Comparison of ENCODE assay signal across 8 mouse cellular contexts in the genomic region with DNA sequence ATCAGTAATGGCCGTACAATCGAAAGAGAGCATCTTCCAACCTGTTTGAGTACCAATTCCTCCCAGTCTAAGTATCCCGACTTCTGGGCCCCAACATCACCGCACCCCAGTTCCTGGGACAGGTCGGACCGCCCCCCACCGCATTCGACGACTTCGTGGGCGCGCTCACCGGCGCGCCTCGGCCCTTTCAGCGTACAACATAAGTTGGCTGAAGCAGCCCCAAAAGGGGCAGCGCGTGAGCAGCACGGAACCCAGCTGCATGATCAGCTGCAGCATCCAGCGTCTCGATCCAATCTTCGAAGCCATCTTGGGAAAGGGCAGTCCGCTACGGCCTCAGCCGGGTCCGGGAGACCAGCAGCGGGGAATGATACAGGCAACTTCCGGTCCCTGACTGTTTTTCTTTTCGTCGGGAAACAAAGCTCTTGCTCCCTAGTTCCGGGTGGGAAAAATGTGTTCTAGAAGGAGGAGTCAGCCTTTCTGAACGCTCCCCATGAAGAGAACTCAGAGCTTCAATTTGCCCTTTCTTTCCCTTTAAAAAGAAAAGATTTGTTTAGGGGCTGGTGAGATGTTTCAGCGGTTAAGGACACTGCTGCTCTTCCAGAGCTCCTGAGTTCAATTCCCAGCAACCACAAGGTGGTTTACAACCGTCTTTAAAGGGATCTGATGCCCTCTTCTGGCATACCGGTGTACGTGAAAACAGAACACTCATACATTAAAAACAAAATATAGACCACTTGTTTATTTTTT. TPM values are rescaled to one million over a fixed set of nuclear protein-coding genes. Genes with fewer than 3 reads are reported as not detected.
DNase-seq lines count a peak whose midpoint lies in the region; ATAC-seq and TF ChIP-seq lines count a peak whose summit lies in the region.

A gene (minus strand): TSS at position 366 of the 747 bp plus-strand sequence.

- in situ Hi-C loops in CH12.LX (cut with MboI; ENCODE audit: low pct_ligation_motif_present, low pct_unique_long_range_greater_than_20kb, low sequenced_read_pairs), result loop anchor here (5.0 kb wide), 1 partner anchor 66 kb away; no protein-coding TSS in a partner anchor

- no peak for TF ChIP-seq EP300 in CH12.LX (IDR thresholded peaks at IDR 0.05; ENCODE audit: low read length)

- H3K9ac ChIP-seq in CH12.LX (ENCODE audit: insufficient read depth, low read depth), result peak within 1 kb of the TSS; percentile 73
- H3K9ac ChIP-seq in forebrain, embryonic 11.5 days (ENCODE audit: low read length), result peak within 1 kb of the TSS; percentile 82
- H3K9ac ChIP-seq in heart, embryonic 16.5 days (ENCODE audit: low read length), result peak within 1 kb of the TSS; percentile 83
- H3K9ac ChIP-seq in liver, embryonic 15.5 days, result peak within 1 kb of the TSS; percentile 73
- H3K9ac ChIP-seq in neural tube, embryonic 12.5 days, result peak within 1 kb of the TSS; percentile 70

- no peaks in the 10 kb centered on the region for H3K27me3 ChIP-seq in CH12.LX (replicated peaks)
- H3K27me3 ChIP-seq in forebrain, embryonic 11.5 days (ENCODE audit: control insufficient read depth, insufficient read depth, low read length), result no peaks in the 10 kb centered on the region
- H3K27me3 ChIP-seq in heart, embryonic 16.5 days (ENCODE audit: control insufficient read depth, insufficient read depth, low read length), result no peaks in the 10 kb centered on the region
- no peaks in the 10 kb centered on the region for H3K27me3 ChIP-seq in liver, embryonic 15.5 days
- no peaks in the 10 kb centered on the region for H3K27me3 ChIP-seq in neural tube, embryonic 12.5 days (replicated peaks)

- peak in 1 of 2 experiments; percentile 64; a peak in 2 of 4 replicates for TF ChIP-seq CTCF in CH12.LX (conservative IDR thresholded peaks at IDR 0.05 in 1 of 2, IDR thresholded peaks at IDR 0.05 in 1 of 2; ENCODE audit: low read depth in 2 of 2, low read length in 2 of 2)

- dilution Hi-C loops in CH12.LX (cut with MboI; ENCODE audit: extremely low pct_ligation_motif_present, extremely low pct_unique_long_range_greater_than_20kb, low sequenced_read_pairs), result no loop called here

- peak within 1 kb of the TSS; percentile 66 to 83 (median 77) for H3K4me3 ChIP-seq in CH12.LX (replicated peaks in 1 of 3; ENCODE audit: low read depth in 2 of 3, low read length in 2 of 3, poor library complexity in 1 of 3)
- peak within 1 kb of the TSS; percentile 85 for H3K4me3 ChIP-seq in forebrain, embryonic 11.5 days (ENCODE audit: low read depth, low read length)
- peak within 1 kb of the TSS; percentile 86 for H3K4me3 ChIP-seq in heart, embryonic 16.5 days (ENCODE audit: low read length)
- H3K4me3 ChIP-seq in liver, embryonic 15.5 days (replicated peaks), result peak within 1 kb of the TSS; percentile 76
- H3K4me3 ChIP-seq in neural tube, embryonic 12.5 days, result peak within 1 kb of the TSS; percentile 79

- peak; percentile 79 for ATAC-seq in forebrain, embryonic 11.5 days (replicated peaks; ENCODE audit: low FRiP score)
- ATAC-seq in heart, embryonic 16.5 days (replicated peaks; ENCODE audit: extremely low read depth, insufficient read depth, low FRiP score), result peak; percentile 80
- peak; percentile 79 for ATAC-seq in liver, embryonic 15.5 days (ENCODE audit: insufficient read depth)
- ATAC-seq in neural tube, embryonic 12.5 days (ENCODE audit: low FRiP score, low read depth), result peak; percentile 90

- under 1% methylated on average over 37 of the region's 37 CpGs for WGBS in forebrain, embryonic 11.5 days
- under 1% methylated on average over 37 of the region's 37 CpGs for WGBS in heart, embryonic 16.5 days
- under 1% methylated on average over 37 of the region's 37 CpGs for WGBS in liver, embryonic 15.5 days (ENCODE audit: insufficient replicate concordance)
- WGBS in neural tube, embryonic 12.5 days, result under 1% methylated on average over 37 of the region's 37 CpGs

- H3K36me3 ChIP-seq in CH12.LX (replicated peaks in 1 of 2; ENCODE audit: control insufficient read depth in 1 of 2, insufficient read depth in 1 of 2, low read length in 1 of 2), result peaks cover 19 to 37% of the 10 kb centered on the region in 2 experiments
- no peaks in the 10 kb centered on the region for H3K36me3 ChIP-seq in forebrain, embryonic 11.5 days (ENCODE audit: control insufficient read depth, insufficient read depth, low read length)
- H3K36me3 ChIP-seq in heart, embryonic 16.5 days (ENCODE audit: control insufficient read depth, insufficient read depth), result peaks cover 12% of the 10 kb centered on the region
- peaks cover 28% of the 10 kb centered on the region for H3K36me3 ChIP-seq in liver, embryonic 15.5 days (replicated peaks)
- H3K36me3 ChIP-seq in neural tube, embryonic 12.5 days, result peaks cover 28% of the 10 kb centered on the region

- TF ChIP-seq POLR2A in CH12.LX (IDR thresholded peaks at IDR 0.05; ENCODE audit: low read depth, low read length), result peak; percentile 81

- DNase-seq in CH12.LX (ENCODE audit: extremely low read depth), result peak; percentile 96
- peak; percentile 92 for DNase-seq in c-Kit-positive CD71-positive TER-119-negative erythroid progenitor cells, embryonic 14.5 days (ENCODE audit: low read depth)
- peak; percentile 91 for DNase-seq in forebrain, embryonic 11.5 days (ENCODE audit: low spot score)
- peak; percentile 94 to 95 for DNase-seq in kidney, postnatal 36 days
- DNase-seq in telencephalon, adult 2 months (ENCODE audit: low read depth, low spot score), result peak; percentile 95

- no peak within 1 kb of the TSS for H3K27ac ChIP-seq in CH12.LX (ENCODE audit: insufficient read depth, low read depth)
- peak within 1 kb of the TSS; percentile 53 for H3K27ac ChIP-seq in forebrain, embryonic 11.5 days (ENCODE audit: low read depth, low read length)
- H3K27ac ChIP-seq in heart, embryonic 16.5 days (ENCODE audit: low read length), result peak within 1 kb of the TSS; percentile 53; the same call in 1 of the 2 replicates
- peak within 1 kb of the TSS; percentile 73 for H3K27ac ChIP-seq in liver, embryonic 15.5 days (replicated peaks)
- 0 out of 2 replicates have a peak within 1 kb of the TSS, but pooled peaks have one; percentile 43 for H3K27ac ChIP-seq in neural tube, embryonic 12.5 days

- peaks cover 4 to 16% of the 10 kb centered on the region in 2 experiments for H3K4me1 ChIP-seq in CH12.LX (ENCODE audit: control insufficient read depth in 1 of 2, insufficient read depth in 2 of 2)
- H3K4me1 ChIP-seq in forebrain, embryonic 11.5 days (replicated peaks; ENCODE audit: control insufficient read depth, insufficient read depth, low read length), result no peaks in the 10 kb centered on the region
- H3K4me1 ChIP-seq in heart, embryonic 16.5 days (ENCODE audit: control insufficient read depth, insufficient read depth, low read length), result peaks cover 4% of the 10 kb centered on the region
- H3K4me1 ChIP-seq in liver, embryonic 15.5 days (replicated peaks), result peaks cover 22% of the 10 kb centered on the region
- peaks cover 14% of the 10 kb centered on the region for H3K4me1 ChIP-seq in neural tube, embryonic 12.5 days

- TF ChIP-seq RAD21 in CH12.LX (IDR thresholded peaks at IDR 0.05; ENCODE audit: low read depth, low read length), result peak; percentile 26

- no peaks in the 10 kb centered on the region for H3K9me3 ChIP-seq in CH12.LX (replicated peaks; ENCODE audit: low read length)
- no peaks in the 10 kb centered on the region for H3K9me3 ChIP-seq in forebrain, embryonic 11.5 days (ENCODE audit: control insufficient read depth, low read length)
- H3K9me3 ChIP-seq in heart, embryonic 16.5 days (replicated peaks; ENCODE audit: control insufficient read depth, low read length), result no peaks in the 10 kb centered on the region
- H3K9me3 ChIP-seq in liver, embryonic 15.5 days (replicated peaks), result no peaks in the 10 kb centered on the region
- H3K9me3 ChIP-seq in neural tube, embryonic 12.5 days, result no peaks in the 10 kb centered on the region

- H3K79me2 ChIP-seq in CH12.LX (replicated peaks; ENCODE audit: control insufficient read depth, extremely low read depth, insufficient read depth, poor library complexity, severe bottlenecking), result no peaks in the 10 kb centered on the region

- H3K4me2 ChIP-seq in CH12.LX (ENCODE audit: insufficient read depth, low read depth, poor library complexity, severe bottlenecking), result peak within 1 kb of the TSS; percentile 99
- peak within 1 kb of the TSS; percentile 94 for H3K4me2 ChIP-seq in forebrain, embryonic 11.5 days (ENCODE audit: low read depth, low read length, severe bottlenecking)
- peak within 1 kb of the TSS; percentile 80 for H3K4me2 ChIP-seq in heart, embryonic 16.5 days (ENCODE audit: low read depth, low read length)
- H3K4me2 ChIP-seq in liver, embryonic 15.5 days, result peak within 1 kb of the TSS; percentile 87
- peak within 1 kb of the TSS; percentile 80 for H3K4me2 ChIP-seq in neural tube, embryonic 12.5 days (replicated peaks)

TF ChIP-seq in CH12.LX, 34 proteins besides CTCF, POLR2A, EP300 and RAD21 (continues in another document):
- TF ChIP-seq MAFK (IDR thresholded peaks at IDR 0.05; ENCODE audit: insufficient replicate concordance, low read length), result no peak
- TF ChIP-seq JUN (IDR thresholded peaks at IDR 0.05; ENCODE audit: insufficient read depth, low read depth, low read length), result no peak; the same call in 1 of the 2 replicates
- TF ChIP-seq BHLHE40 (IDR thresholded peaks at IDR 0.05; ENCODE audit: low read depth, low read length), result peak; percentile 83
- peak; percentile 18; the same call in 1 of the 2 replicates for TF ChIP-seq SMC3 (IDR thresholded peaks at IDR 0.05; ENCODE audit: low read depth, low read length)
- peak; percentile 77; the same call in 1 of the 2 replicates for TF ChIP-seq CHD2 (IDR thresholded peaks at IDR 0.05; ENCODE audit: low read length)
- TF ChIP-seq MYC (IDR thresholded peaks at IDR 0.05; ENCODE audit: low read depth, low read length), result peak; percentile 78
- peak; percentile 51; the same call in 1 of the 2 replicates for TF ChIP-seq ETS1 (conservative IDR thresholded peaks at IDR 0.05; ENCODE audit: low read depth, low read length)
- no peak for TF ChIP-seq USF2 (conservative IDR thresholded peaks at IDR 0.05; ENCODE audit: low read depth, low read length)
- peak; percentile 85; the same call in 1 of the 2 replicates for TF ChIP-seq RCOR1 (conservative IDR thresholded peaks at IDR 0.05; ENCODE audit: low read depth, low read length)
- TF ChIP-seq HCFC1 (IDR thresholded peaks at IDR 0.05; ENCODE audit: low read depth, low read length), result peak; percentile 100
- TF ChIP-seq POLR2AphosphoS2 (IDR thresholded peaks at IDR 0.05; ENCODE audit: low read depth, low read length), result peak; percentile 45; the same call in 1 of the 2 replicates
- peak; percentile 48; the same call in 1 of the 2 replicates for TF ChIP-seq UBTF (IDR thresholded peaks at IDR 0.05; ENCODE audit: low read depth, low read length)

RNA-seq across cellular contexts. Expression of the gene that starts here (rescaled TPM):
- total RNA-seq in CH12.LX (2012; rRNA removed) (56.7 and 63.1 TPM in 2 replicates), CH12.LX (2014; rRNA removed) (36.1 and 38.5 TPM in 2 replicates)
- 29.7 and 35.4 TPM in 2 replicates for polyA plus RNA-seq in CH12.LX (2012; ENCODE audit: insufficient read length, low read depth)
- 35.7 and 38.9 TPM in 2 replicates for polyA plus RNA-seq in forebrain, embryonic 11.5 days (2014; fragmentation: Nextera tagmentation; extraction: Ambion mirVana)
- 33.9 and 35.3 TPM in 2 replicates for polyA plus RNA-seq in heart, embryonic 16.5 days (2015; fragmentation: Nextera tagmentation; extraction: Ambion mirVana)
- 9.6 and 12.0 TPM in 2 replicates for polyA plus RNA-seq in liver, embryonic 15.5 days (2015; fragmentation: Nextera tagmentation; extraction: Ambion mirVana)
- polyA plus RNA-seq in neural tube, embryonic 12.5 days (2016; fragmentation: Nextera tagmentation; extraction: Ambion mirVana), result 35.3 and 37.3 TPM in 2 replicates
